Mouse (Mus musculus) frontal cortex, postnatal 14 days (tissue): ENCODE results near the gene Gprin1.

ENCODE experiments used
- DNase-seq, 2 experiments: peaks; one replicate each; pipeline ENCODE4 v3.0.0; 2022; ENCODE audit warnings: low spot score in 2 of 2

Gene Gprin1

GRCm38 (mm10) chr13:54726131-54726530 is 23.5 kb downstream of the Gprin1 start:
- no peak for DNase-seq

GRCm38 (mm10) chr13:54723143-54723542 is 26.5 kb downstream of the Gprin1 start:
- DNase-seq, result no peak

- DNase-seq, result no peak
These were observed 32.8 kb downstream of the Gprin1 start for GRCm38 (mm10) chr13:54716916-54717315.

GRCm38 (mm10) chr13:54714996-54715395 is 34.7 kb downstream of the Gprin1 start:
- no peak for DNase-seq

GRCm38 (mm10) chr13:54714393-54714792 is 35.3 kb downstream of the Gprin1 start:
- no peak for DNase-seq

GRCm38 (mm10) chr13:54710866-54711265 is 38.8 kb downstream of the Gprin1 start:
- no peak for DNase-seq

GRCm38 (mm10) chr13:54704890-54705289 is 44.8 kb downstream of the Gprin1 start:
- no peak for DNase-seq

- DNase-seq, result no peak
These were observed 47.2 kb downstream of the Gprin1 start for GRCm38 (mm10) chr13:54702507-54702906.

- DNase-seq, result no peak
These were observed 48.4 kb downstream of the Gprin1 start, which contains the start of gene Cdhr2 for GRCm38 (mm10) chr13:54701243-54701642. Gene Cdhr2, plus strand, starts transcription at chr13:54701461.

GRCm38 (mm10) chr13:54695479-54696230 is 54.0 kb downstream of the Gprin1 start:
- no peak for DNase-seq

GRCm38 (mm10) chr13:54694348-54695060 is 55.2 kb downstream of the Gprin1 start:
- DNase-seq, result peak; percentile 86

- DNase-seq, result peak; percentile 98
These were observed 55.9 kb downstream of the Gprin1 start, which contains the start of gene Rnf44 for GRCm38 (mm10) chr13:54693558-54694347. Gene Rnf44, minus strand, starts transcription at chr13:54693907.

GRCm38 (mm10) chr13:54692711-54693557 is 56.7 kb downstream of the Gprin1 start:
- peak in 1 of 2 experiments; percentile 41 for DNase-seq

GRCm38 (mm10) chr13:54691737-54692136 is 57.9 kb downstream of the Gprin1 start:
- DNase-seq, result no peak

GRCm38 (mm10) chr13:54690151-54690740 is 59.4 kb downstream of the Gprin1 start:
- DNase-seq, result no peak

- DNase-seq, result peak; percentile 96 to 97
These were observed 61.9 kb downstream of the Gprin1 start for GRCm38 (mm10) chr13:54687575-54688424.

- peak; percentile 62 to 70 for DNase-seq
These were observed 62.6 kb downstream of the Gprin1 start for GRCm38 (mm10) chr13:54687096-54687495.
